Mouse (Mus musculus): ENCODE measurements around the gene Hsd17b11.
"Not testable (repeated sequence)": the region's sequence is repeated elsewhere in the genome, so short reads cannot be mapped to it uniquely, and the experiment has no call there.

The Hsd17b11 gene

GRCm38 (mm10) chr5:104035824-104036223, 14.1 kb upstream of the Hsd17b11 start:
- no peak for DNase-seq (ENCODE audit: extremely low spot score, low spot score)

- no peak for DNase-seq (ENCODE audit: extremely low spot score, low spot score)
These were observed 13.3 kb upstream of the Hsd17b11 start for GRCm38 (mm10) chr5:104035066-104035465.

- no peak for DNase-seq (ENCODE audit: extremely low spot score, low spot score)
These were observed 10.8 kb upstream of the Hsd17b11 start for GRCm38 (mm10) chr5:104032434-104033097.

- DNase-seq (ENCODE audit: extremely low spot score, low spot score), result no peak
These were observed 3.6 kb upstream of the Hsd17b11 start for GRCm38 (mm10) chr5:104025245-104025854.

GRCm38 (mm10) chr5:104024762-104025161, 3.0 kb upstream of the Hsd17b11 start:
- no peak for DNase-seq (ENCODE audit: extremely low spot score, low spot score)

GRCm38 (mm10) chr5:104024193-104024592, 2.5 kb upstream of the Hsd17b11 start:
- not testable (repeated sequence) for DNase-seq (ENCODE audit: extremely low spot score, low spot score)

- no peak for DNase-seq (ENCODE audit: extremely low spot score, low spot score)
These were observed 1.7 kb upstream of the Hsd17b11 start for GRCm38 (mm10) chr5:104023289-104024020.

- no peak for DNase-seq (ENCODE audit: extremely low spot score, low spot score)
These were observed 839 bp upstream of the Hsd17b11 start for GRCm38 (mm10) chr5:104022558-104022957.

- DNase-seq (ENCODE audit: extremely low spot score, low spot score), result no peak
These were observed 10.3 kb downstream of the Hsd17b11 start for GRCm38 (mm10) chr5:104011419-104011818.

- no peak for DNase-seq (ENCODE audit: extremely low spot score, low spot score)
These were observed 11.5 kb downstream of the Hsd17b11 start for GRCm38 (mm10) chr5:104010261-104010660.

GRCm38 (mm10) chr5:104009421-104009820, 12.3 kb downstream of the Hsd17b11 start:
- DNase-seq (ENCODE audit: extremely low spot score, low spot score), result no peak

GRCm38 (mm10) chr5:104007801-104008200, 13.9 kb downstream of the Hsd17b11 start:
- no peak for DNase-seq (ENCODE audit: extremely low spot score, low spot score)

- no peak for DNase-seq (ENCODE audit: extremely low spot score, low spot score)
These were observed 14.9 kb downstream of the Hsd17b11 start for GRCm38 (mm10) chr5:104006811-104007210.

- DNase-seq (ENCODE audit: extremely low spot score, low spot score), result no peak
These were observed 17.8 kb downstream of the Hsd17b11 start for GRCm38 (mm10) chr5:104003955-104004354.

GRCm38 (mm10) chr5:104003256-104003931, 18.3 kb downstream of the Hsd17b11 start:
- no peak for DNase-seq (ENCODE audit: extremely low spot score, low spot score)

GRCm38 (mm10) chr5:104002549-104003255, 19.0 kb downstream of the Hsd17b11 start:
- DNase-seq (ENCODE audit: extremely low spot score, low spot score), result peak; percentile 27

- peak; percentile 84 for DNase-seq (ENCODE audit: extremely low spot score, low spot score)
These were observed 22.0 kb downstream of the Hsd17b11 start for GRCm38 (mm10) chr5:103999738-104000137.

- no peak for DNase-seq (ENCODE audit: extremely low spot score, low spot score)
These were observed 23.0 kb downstream of the Hsd17b11 start for GRCm38 (mm10) chr5:103998739-103999138.

- DNase-seq (ENCODE audit: extremely low spot score, low spot score), result peak; percentile 14
These were observed 26.5 kb downstream of the Hsd17b11 start for GRCm38 (mm10) chr5:103995181-103995580.

GRCm38 (mm10) chr5:103994669-103995068, 27.1 kb downstream of the Hsd17b11 start:
- peak; percentile 2 for DNase-seq (ENCODE audit: extremely low spot score, low spot score)

- peak; percentile 6 for DNase-seq (ENCODE audit: extremely low spot score, low spot score)
These were observed 28.1 kb downstream of the Hsd17b11 start for GRCm38 (mm10) chr5:103993601-103994000.

Data from neural tube, embryonic 10.5 days (tissue).